Mouse (Mus musculus) embryo, embryonic 9.5 days (tissue): ENCODE measurements around the gene Ccdc87.
"Not testable (repeated sequence)": the region's sequence is repeated elsewhere in the genome, so short reads cannot be mapped to it uniquely, and the experiment has no call there.

Experiments used
- DNase-seq: peaks from one replicate; pipeline ENCODE4 v3.0.0-alpha.2; 2017; ENCODE audit errors: extremely low spot score

Gene Ccdc87

GRCm38 (mm10) chr19:4839149-4839548 lies at the start of gene Ccdc87, which contains the start of gene Ccs:
TSS of gene Ccdc87 (plus strand) at chr19:4839366.
TSS of gene Ccs (minus strand) at chr19:4839332.
- peak; percentile 91 for DNase-seq

GRCm38 (mm10) chr19:4793281-4793830 lies 45.8 kb upstream of the Ccdc87 start:
- DNase-seq = no peak

GRCm38 (mm10) chr19:4793831-4794422 lies 45.2 kb upstream of the Ccdc87 start, which contains the start of gene Rbm4:
TSS of gene Rbm4 (minus strand) at chr19:4793901.
- peak; percentile 97 for DNase-seq

- DNase-seq = no peak
These were observed 43.2 kb upstream of the Ccdc87 start for GRCm38 (mm10) chr19:4795929-4796328.

DNA sequence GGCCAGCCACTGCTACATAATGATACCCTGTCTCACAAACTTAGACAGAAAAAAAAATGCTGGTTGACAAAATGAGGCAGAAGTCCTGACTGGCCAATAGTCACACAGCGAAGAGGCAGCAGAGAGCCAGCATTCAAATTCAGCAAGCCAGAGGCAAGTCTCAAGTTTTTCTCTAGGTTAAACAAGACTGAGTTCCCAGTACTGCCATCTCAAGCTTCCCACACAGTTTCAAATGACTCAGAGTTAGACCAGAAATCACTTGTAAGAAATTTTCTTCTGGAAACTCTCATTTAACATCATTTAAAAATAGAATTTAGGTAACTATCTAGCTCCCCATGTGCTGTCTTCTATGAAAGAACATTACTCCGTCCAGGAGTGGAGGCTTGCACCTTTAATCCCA lies 41.3 kb upstream of the Ccdc87 start:
- no peak for DNase-seq

- no peak for DNase-seq
These were observed 40.1 kb upstream of the Ccdc87 start for GRCm38 (mm10) chr19:4799083-4799482.

GRCm38 (mm10) chr19:4802691-4803091 lies 36.5 kb upstream of the Ccdc87 start:
- DNase-seq = no peak

DNA sequence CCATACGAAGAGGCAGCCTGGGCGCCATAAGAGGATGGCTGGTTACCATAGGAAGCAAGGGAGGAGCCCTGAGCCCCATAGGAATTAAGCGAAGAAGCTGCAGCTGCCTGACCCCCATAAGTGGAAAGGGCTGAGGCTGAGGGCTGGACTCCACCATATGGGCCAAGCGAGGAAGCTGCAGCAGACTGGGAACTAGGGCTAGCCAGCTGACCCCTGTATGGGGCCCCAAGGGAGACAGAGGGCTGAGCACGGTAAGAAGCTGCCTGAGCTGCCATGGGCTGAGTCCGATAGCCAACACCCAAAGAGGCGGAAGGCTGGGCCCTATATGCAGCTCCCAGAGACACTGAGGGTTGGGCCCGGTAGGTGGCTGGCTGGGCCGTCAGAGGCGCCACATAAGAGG lies 35.9 kb upstream of the Ccdc87 start:
- no peak for DNase-seq

DNA sequence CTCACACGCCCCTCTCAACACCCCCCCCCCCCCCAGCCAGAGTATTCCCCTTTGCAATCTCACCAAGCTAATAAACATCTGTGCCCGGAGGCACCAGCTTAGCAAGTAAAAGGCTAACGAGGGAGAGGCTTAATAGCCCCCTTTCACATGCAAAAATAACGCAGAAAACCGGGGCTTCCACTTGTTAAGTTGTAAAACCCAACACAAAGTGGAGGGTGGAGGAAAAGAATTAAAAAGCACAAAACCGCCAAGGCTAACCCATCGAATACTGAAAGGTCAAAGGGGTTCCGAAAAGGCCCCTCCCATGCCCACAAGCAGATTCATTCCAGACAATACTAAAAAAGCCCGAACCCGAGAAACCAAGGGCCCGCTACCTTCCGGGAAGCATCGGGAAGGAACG lies 28.9 kb upstream of the Ccdc87 start:
- DNase-seq = no peak

GRCm38 (mm10) chr19:4810746-4811062 lies 28.5 kb upstream of the Ccdc87 start:
- no peak for DNase-seq

GRCm38 (mm10) chr19:4811063-4811908 lies 27.9 kb upstream of the Ccdc87 start, which contains the start of the genes Gm21992 and Rbm14:
TSS of gene Gm21992 (minus strand) at chr19:4811612.
TSS of gene Rbm14 (minus strand) at chr19:4811634.
- peak; percentile 96 for DNase-seq

DNA sequence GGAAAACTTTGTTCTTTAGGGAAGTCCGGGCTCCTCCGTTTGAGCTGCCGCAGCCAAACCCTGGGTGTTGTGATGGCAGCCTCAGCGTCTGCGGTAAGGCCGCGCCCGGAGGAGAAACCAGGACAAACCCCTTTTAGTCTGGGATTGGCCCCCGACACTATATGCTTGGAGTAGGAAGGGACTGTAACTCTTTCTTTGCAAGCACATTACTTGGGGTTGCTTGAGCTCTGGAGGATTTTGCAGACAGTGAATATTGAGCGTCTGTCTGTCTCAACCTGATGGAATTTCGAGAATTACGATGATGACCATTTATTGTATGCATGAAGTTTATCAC lies 27.3 kb upstream of the Ccdc87 start:
- DNase-seq = no peak

DNA sequence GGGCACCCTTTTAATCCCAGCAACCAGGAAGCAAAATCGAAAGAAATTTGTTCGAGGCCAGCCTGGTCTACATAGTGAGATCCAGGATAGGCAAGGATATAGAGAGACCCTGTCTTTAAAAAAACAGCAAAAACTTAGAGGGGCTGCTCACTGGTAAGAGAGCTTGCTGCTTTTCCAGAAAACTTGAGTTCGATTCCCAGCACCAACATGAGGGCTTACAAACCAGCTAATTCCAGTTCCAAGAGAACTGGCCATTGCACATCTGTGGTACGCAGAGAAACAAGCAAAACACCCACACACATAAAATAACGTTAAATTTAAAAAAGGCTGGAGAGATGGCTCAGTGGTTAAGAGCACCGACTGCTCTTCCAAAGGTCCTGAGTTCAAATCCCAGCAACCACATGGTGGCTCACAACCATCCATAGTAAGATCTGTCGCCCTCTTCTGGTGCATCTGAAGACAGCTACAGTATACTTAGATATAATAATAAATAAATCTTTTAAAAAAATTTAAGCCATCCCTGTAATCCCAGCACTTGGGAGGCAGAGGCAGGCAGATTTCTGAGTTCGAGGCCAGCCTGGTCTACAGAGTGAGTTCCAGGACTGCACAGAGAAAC lies 26.7 kb upstream of the Ccdc87 start:
- not testable (repeated sequence) for DNase-seq

GRCm38 (mm10) chr19:4813015-4813414 lies 26.2 kb upstream of the Ccdc87 start:
- no peak for DNase-seq

DNA sequence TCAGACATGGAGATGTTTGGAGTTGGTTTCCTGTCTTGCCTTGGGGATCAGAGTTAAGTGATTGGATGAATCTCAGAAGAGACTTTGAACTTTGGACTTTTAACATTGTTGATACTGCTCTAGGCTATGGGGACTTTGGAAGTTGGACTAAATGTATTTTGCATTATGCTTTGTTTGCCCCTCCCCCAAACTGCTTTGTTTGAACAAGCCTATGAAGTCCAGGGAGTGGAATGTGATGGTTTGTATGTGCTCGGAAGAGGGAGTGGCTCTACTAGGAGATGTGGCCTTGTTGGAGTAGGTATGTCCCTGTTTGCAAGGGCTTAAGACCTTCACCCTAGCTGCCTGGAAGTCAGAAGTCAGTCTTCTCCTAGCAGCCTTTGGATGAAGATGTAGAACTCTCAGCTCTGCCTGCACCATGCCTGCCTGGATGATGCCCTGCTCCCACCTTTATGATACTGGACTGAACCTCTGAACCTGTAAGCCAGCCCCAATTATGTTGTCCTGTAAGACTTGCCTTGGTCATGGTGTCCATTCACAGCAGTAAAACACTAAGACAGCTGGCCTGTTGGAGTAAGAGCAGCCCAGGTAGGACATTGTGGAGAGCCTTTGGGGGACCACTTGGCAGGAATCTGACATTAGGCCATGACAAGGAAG lies 21.9 kb upstream of the Ccdc87 start:
- DNase-seq = no peak

DNA sequence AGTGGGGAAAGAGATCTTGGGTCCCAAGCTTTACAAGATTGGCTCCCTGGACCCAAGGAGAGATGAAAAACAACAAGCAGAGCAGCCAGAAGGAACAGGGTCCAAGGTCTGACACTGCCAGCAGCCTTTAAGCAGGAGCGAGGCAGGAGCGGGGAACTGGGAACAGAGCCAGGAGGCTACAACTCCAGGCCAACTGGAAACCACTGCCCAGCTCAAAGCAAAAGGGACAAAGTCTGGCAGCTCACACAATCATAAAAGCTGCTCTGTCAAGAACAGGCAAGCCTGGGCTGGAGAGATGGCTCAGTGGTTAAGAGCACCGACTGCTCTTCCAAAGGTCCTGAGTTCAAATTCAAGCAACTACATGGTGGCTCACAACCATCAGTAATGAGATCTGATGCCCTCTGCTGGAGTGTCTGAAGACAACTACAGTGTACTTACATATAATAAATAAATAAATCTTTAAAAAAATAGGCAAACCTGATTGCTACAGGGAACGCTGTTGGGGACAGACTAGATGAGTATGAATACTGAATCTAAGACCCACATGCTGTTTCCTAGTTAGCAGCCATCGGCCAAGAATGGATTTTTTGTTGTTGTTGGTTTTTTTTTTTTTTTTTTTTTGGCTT lies 18.4 kb upstream of the Ccdc87 start:
- no peak for DNase-seq

GRCm38 (mm10) chr19:4828444-4829114 lies 10.6 kb upstream of the Ccdc87 start:
- DNase-seq = no peak

DNA sequence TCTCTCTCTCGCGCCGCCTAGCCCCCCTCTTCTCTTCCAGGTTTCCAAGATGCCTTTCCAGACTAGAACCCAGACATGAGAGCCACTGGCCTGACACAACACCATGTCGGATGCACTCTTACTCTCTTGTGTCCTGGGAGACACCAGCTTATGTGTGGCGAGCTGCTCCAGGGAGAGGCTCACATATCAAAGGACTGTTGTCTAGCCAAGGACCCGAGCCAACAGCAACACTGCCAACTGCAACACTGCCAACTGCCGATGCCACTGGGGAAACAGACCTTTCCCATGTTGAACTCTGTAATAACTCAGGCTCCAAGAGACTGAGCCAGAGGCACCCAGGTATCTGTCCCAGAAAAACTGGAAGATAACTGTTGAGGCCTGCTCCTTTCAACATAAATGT lies 10.0 kb upstream of the Ccdc87 start:
- no peak for DNase-seq

GRCm38 (mm10) chr19:4833977-4834376 lies 5.2 kb upstream of the Ccdc87 start:
- no peak for DNase-seq

DNA sequence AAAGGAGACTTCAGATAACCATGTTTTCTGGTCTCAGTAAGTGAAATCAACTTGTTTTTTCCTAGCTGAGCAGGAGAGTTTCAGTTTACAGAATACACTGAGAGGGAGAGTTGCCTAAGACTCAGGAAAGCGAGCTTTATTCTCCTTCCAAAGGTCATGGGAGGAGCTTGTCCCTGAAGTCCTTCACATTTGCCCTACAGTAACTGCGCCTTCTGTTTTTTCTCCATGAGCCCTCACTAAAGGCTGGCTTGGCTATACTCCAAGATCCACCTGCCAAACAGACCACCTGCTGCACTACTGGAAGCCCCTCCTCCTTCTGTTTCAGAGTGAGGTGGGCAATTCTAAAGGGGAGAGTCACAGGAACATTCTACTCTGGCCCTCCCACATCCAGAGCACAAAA lies 3.1 kb upstream of the Ccdc87 start:
- no peak for DNase-seq

DNA sequence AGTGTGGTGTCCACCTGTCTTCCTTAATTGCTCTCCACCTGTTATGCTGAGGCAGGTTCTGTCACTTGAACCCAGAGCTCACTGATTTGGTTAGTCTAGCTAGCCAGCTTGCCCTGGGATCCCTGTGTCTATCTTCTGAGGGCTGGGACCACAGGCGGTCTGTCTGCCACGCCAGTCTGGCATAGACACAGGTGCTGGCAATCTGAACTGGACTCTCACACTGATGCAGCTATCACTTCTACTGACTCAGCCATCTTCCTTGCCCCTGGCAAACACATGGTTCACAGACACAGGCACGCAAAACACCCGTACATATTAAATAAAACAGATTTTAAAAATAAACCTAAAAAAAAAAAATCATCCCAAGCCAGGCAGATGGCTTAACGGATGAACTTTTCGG lies 2.1 kb upstream of the Ccdc87 start:
- no peak for DNase-seq
